Mouse (Mus musculus) liver, embryonic 16.5 days (tissue): ENCODE measurements at regions not wholly inside any gene's neighbourhood (a gene's known extent, or its start where the extent isn't known, plus 50 kb on each side); places are given as distances from the start of the nearest gene placed in this dataset.

Experiments
- ATAC-seq: fragments of 200-750 bp; cut with Nextera tagmentation; 2 replicates; pipeline ENCODE4 v1.8.0; 2017; ENCODE audit warnings: low read depth, mild to moderate bottlenecking, moderate number of reproducible peaks, moderate library complexity
- H3K27ac ChIP-seq: fragments of 300-500 bp; sonication (generic); 2 replicates; pipeline ENCODE4 v1.5.1; 2014; ENCODE audit warnings: mild to moderate bottlenecking, low read length
- H3K27me3 ChIP-seq: fragments of 300-500 bp; sonication (generic); 2 replicates; pipeline ENCODE4 v1.6.1; 2014; ENCODE audit warnings: low read depth, low read length, mixed read lengths; ENCODE audit not compliant: control insufficient read depth, insufficient read depth
- H3K36me3 ChIP-seq: fragments of 300-500 bp; sonication (generic); 2 replicates; pipeline ENCODE4 v1.6.1; 2014; ENCODE audit warnings: mild to moderate bottlenecking; ENCODE audit not compliant: control insufficient read depth, insufficient read depth
- H3K4me1 ChIP-seq: fragments of 300-500 bp; sonication (generic); 2 replicates; pipeline ENCODE4 v1.6.1; 2014; ENCODE audit warnings: low read depth, low read length, mixed read lengths; ENCODE audit not compliant: control insufficient read depth
- H3K4me2 ChIP-seq: fragments of 300-500 bp; sonication (generic); 2 replicates; pipeline ENCODE4 v1.6.1; 2014; ENCODE audit warnings: low read depth, low read length, mixed read lengths
- H3K4me3 ChIP-seq: fragments of 300-500 bp; sonication (generic); 2 replicates; pipeline ENCODE4 v1.5.1; 2014; ENCODE audit warnings: low read depth, mild to moderate bottlenecking, low read length
- H3K9ac ChIP-seq: fragments of 300-500 bp; sonication (generic); 2 replicates; pipeline ENCODE4 v1.6.1; 2014; ENCODE audit warnings: low read depth, low read length
- H3K9me3 ChIP-seq: fragments of 300-500 bp; sonication (generic); replicated peaks from 2 replicates; pipeline ENCODE4 v1.6.1; 2016; ENCODE audit warnings: low read length; ENCODE audit not compliant: control insufficient read depth
- WGBS: fragments of 180-500 bp; shearing (Covaris S2); extraction: QIAGEN DNeasy Blood & Tissue Kit; methylation state at CpG from one replicate; pipeline ENCODE4 v1.1.7; 2014; ENCODE audit not compliant: insufficient replicate concordance; 5-methylcytosine and 5-hydroxymethylcytosine counted together

DNA sequence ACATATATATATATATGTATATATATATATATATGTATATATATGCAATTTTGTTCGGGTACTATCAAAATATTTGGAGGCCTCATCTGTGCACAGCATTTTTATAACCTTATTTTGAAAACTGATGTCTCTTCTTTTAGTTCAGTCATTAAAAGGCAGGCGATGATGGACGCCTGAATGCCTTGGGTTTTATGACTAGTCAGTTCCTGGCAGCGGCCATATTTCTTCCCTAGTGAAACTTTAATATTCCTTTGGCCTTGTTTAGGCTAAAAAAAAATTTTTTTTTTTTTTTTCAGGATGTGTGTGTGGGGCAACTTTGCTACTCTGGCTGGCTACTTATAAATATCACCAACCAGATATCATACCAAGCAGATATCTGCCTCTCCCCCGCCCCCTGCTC, 78.0 kb upstream of the Arid5b start:
- no peaks in the 10 kb centered on the region for H3K27me3 ChIP-seq
- no peak for ATAC-seq
- no peak overlapping the region for H3K27ac ChIP-seq
- H3K4me3 ChIP-seq = no peak overlapping the region
- no peaks in the 10 kb centered on the region for H3K36me3 ChIP-seq
- H3K4me1 ChIP-seq = no peaks in the 10 kb centered on the region
- no peak overlapping the region for H3K4me2 ChIP-seq
- 64% methylated on average over 5 of the region's 5 CpGs for WGBS
- H3K9ac ChIP-seq = no peak overlapping the region
- H3K9me3 ChIP-seq = no peaks in the 10 kb centered on the region

DNA sequence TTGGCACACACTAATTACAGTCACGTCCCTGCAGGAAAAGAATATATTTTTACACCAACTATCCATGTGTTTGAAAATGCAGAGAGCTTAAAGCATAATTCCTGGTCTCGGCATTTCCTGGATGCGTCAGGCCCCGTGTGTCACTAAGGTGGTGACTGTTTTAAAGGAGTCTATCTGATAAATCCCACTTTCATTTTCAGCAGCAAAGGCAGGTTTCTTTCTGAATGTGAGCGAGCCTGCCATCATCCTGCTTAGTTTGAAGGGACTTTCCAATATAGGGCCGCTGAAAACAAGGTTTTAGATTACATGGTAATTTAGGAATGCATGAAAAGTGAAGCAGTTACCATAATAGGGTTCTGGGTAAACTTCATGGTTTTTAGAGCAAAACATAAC, 77.5 kb upstream of the Arid5b start:
- no peaks in the 10 kb centered on the region for H3K27me3 ChIP-seq
- ATAC-seq = no peak
- H3K4me2 ChIP-seq = no peak overlapping the region
- WGBS = 49% methylated on average over 6 of the region's 6 CpGs
- no peaks in the 10 kb centered on the region for H3K4me1 ChIP-seq
- no peaks in the 10 kb centered on the region for H3K9me3 ChIP-seq
- no peak overlapping the region for H3K27ac ChIP-seq
- H3K4me3 ChIP-seq = no peak overlapping the region
- H3K36me3 ChIP-seq = no peaks in the 10 kb centered on the region
- H3K9ac ChIP-seq = no peak overlapping the region

DNA sequence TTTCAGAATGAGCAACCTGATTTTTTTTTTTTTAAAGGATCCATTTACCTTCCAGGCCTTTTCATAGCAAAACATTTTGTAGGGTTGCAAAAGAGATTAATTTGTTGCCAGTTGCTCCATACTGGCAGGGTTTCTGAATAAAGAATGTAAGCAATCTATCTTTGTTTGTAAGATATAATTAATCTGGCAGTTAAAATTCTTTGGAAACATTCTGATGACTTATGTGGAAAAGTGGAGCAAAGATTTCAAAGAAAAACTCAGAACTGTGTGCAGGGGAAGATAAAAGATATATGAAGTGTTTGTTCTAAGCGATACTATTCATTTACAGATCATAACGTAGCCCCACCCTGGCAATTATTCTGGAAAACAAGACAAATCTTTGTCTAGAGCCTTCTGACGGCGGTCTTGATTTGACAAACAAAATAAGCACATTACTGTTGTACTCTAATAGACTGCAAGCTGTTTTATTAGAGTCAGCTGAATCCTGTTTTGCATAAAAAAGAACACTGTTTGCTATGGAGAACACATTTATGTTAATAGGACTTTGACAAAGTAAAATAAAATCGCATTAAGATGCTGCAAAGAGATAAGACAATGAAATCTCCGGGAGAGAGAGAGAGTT, 77.0 kb upstream of the Arid5b start:
- no peak for ATAC-seq
- H3K9me3 ChIP-seq = no peaks in the 10 kb centered on the region
- H3K27me3 ChIP-seq = no peaks in the 10 kb centered on the region
- no peaks in the 10 kb centered on the region for H3K4me1 ChIP-seq
- no peaks in the 10 kb centered on the region for H3K36me3 ChIP-seq
- no peak overlapping the region for H3K4me2 ChIP-seq
- no peak overlapping the region for H3K4me3 ChIP-seq
- 56% methylated on average over 6 of the region's 6 CpGs for WGBS
- H3K27ac ChIP-seq = no peak overlapping the region
- no peak overlapping the region for H3K9ac ChIP-seq

DNA sequence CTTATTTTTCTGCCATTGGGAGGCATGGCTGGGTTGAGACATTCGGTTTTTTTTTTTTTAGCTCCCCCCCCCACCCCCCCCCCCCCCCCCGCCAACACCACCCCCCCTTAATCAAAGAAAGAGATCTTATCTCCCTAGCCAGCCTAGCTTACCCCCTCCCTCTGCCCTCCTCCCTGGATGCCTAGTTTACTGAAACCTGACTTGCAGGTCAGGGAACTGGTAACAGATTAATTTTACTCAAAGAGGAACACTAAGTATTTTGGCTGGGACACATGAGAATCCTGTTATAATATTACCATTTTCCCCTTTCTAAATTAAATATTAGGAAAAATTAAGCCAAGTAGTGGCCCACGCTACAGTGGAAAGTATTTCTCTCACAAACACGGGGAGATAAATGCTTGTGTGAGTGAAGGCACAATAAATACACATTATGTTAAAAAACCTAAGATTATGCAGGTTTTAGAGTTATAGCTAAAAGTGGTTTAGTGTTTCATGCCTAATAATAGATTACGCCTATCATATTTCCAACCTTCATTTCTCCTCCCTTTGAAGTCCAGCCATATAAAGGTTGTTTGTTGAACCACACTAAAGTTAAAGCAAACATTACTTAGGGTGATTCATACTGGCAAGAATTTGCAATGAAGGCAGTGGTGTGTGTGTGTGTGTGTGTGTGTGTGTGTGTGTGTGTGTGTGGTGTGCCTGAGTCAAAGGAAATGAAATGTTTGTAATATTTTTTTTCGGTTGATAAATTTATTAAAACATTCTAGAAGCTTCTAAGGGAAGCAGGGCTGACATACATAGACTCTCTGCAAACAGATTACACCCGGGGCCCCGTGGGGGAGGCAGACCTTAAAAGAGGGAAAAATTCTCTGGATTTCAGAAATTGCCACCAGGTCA, 76.0 kb upstream of the Arid5b start:
- Histone ChIP-seq H3K4me3 (no peak overlapping the region), H3K4me2 (no peak overlapping the region), H3K9me3 (no peaks in the 10 kb centered on the region), H3K9ac (no peak overlapping the region), H3K27ac (peak overlapping the region; percentile 10; the same call in 1 of the 2 replicates), H3K4me1 (no peaks in the 10 kb centered on the region), H3K27me3 (no peaks in the 10 kb centered on the region), H3K36me3 (no peaks in the 10 kb centered on the region)
- WGBS = 38% methylated on average over 7 of the region's 8 CpGs
- 0 out of 2 replicates have a peak, but pooled peaks have one; percentile 38 for ATAC-seq

DNA sequence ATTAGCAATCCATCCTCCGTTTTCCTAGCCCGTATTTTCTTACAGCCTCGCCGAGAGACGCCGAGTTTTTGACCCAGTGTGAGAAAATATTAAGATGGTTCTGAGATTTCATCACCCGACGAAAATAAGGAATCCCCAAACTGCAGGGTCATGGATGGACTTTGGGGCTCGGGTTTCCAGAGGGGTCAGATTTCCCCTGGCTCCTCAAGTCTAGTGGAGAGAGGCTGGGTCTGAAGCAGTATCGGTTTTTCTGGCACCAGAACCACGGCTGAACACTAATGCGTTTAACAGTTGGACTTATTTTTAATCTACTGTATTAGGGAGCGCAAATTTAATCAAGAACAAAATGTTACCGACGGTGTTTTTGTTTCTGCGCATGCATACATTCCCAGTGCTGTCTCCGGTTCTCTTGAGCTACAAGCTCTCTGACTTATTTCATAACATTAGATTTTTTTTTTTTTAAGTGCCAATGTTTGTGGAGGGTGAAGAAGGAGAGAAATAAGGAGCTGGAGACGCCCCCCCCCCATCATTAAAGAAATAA, 75.2 kb upstream of the Arid5b start:
- H3K27ac ChIP-seq = no peak overlapping the region
- H3K4me1 ChIP-seq = no peaks in the 10 kb centered on the region
- H3K9me3 ChIP-seq = no peaks in the 10 kb centered on the region
- no peaks in the 10 kb centered on the region for H3K36me3 ChIP-seq
- H3K27me3 ChIP-seq = no peaks in the 10 kb centered on the region
- whole genome bisulfite sequencing = 74% methylated on average over 18 of the region's 18 CpGs
- no peak overlapping the region for H3K4me3 ChIP-seq
- no peak overlapping the region for H3K9ac ChIP-seq
- no peak overlapping the region for H3K4me2 ChIP-seq
- ATAC-seq = no peak

DNA sequence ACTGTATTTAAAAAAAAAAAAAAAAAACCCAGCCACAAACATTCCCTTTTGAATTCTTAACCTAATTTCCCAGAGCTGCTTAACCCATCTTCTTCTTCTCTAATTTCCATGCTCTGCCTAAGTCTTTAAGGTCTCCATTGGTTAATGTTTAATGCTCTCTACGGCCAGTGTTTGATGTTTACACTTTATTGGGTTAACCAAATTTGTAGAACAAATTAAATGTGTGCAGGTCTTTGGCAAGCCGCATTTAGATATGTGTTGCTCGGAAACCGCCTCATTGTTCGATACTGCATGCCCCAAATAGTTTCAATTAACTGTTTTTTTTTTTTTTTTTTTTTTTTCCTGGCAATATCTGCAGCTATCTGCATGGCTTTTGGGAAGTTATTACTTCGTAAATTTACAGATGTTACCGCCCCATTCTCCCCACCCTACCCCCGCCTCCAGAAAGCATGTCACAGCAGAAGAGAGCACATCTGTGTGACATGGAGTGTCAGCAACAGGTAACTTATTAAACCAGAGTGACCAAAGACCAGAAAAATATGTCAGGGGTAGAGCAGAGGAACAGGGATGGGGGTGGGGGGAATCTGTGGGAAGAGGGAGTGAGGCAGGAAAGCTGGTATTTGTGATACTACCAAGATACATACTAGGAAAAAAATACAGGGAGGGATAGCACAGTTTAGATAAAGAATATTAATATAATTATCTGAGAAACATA, 73.5 kb upstream of the Arid5b start:
- H3K27ac ChIP-seq = no peak overlapping the region
- no peaks in the 10 kb centered on the region for H3K36me3 ChIP-seq
- peak; percentile 91 for ATAC-seq
- H3K9ac ChIP-seq = no peak overlapping the region
- no peak overlapping the region for H3K4me3 ChIP-seq
- 61% methylated on average over 8 of the region's 8 CpGs for whole genome bisulfite sequencing
- H3K9me3 ChIP-seq = no peaks in the 10 kb centered on the region
- H3K4me1 ChIP-seq = no peaks in the 10 kb centered on the region
- H3K27me3 ChIP-seq = no peaks in the 10 kb centered on the region
- H3K4me2 ChIP-seq = no peak overlapping the region

DNA sequence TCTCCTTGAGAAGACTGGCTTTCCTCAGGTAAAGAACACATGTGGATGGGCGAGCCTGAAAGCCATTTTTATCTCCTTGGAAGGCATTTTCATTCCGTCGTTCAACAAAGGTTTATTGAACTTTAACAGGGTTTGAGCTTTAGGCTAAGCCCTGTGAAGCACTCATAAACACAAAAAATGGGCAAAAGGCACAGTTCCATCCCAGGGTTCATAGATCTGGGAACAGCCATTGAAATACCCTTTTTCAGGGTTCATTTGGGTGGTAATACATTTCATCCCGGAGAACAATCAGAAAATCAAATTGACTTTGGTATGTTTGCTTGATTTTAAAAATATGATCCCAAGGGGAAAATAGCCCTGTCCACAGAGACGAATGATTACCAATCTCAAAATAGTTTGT, 72.9 kb upstream of the Arid5b start:
- WGBS = 60% methylated on average over 5 of the region's 5 CpGs
- Histone ChIP-seq H3K27ac (0 out of 2 replicates have a peak overlapping the region, but pooled peaks have one; percentile 5), H3K27me3 (no peaks in the 10 kb centered on the region)

DNA sequence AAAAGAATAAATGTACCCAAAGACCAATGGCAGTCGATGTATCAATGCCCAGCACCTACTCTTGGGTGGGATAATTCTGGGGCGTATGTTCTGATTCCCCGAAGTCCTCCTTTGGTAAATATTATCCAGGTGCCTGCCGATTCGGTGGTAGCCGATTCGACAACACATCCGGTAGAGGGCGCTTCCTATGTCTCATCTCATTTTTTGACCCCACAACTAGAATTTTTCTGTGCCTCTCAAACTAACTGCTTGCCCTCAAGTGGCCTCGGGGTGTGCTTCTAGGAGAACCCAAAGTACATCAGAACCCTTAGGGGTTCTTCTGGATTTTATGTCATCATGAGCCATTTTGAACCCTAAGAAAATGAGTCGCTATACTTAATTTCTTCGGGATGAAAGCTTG, 72.3 kb upstream of the Arid5b start:
- no peak for ATAC-seq
- no peak overlapping the region for H3K27ac ChIP-seq
- no peaks in the 10 kb centered on the region for H3K4me1 ChIP-seq
- no peak overlapping the region for H3K4me2 ChIP-seq
- no peaks in the 10 kb centered on the region for H3K9me3 ChIP-seq
- H3K4me3 ChIP-seq = no peak overlapping the region
- no peak overlapping the region for H3K9ac ChIP-seq
- H3K27me3 ChIP-seq = no peaks in the 10 kb centered on the region
- H3K36me3 ChIP-seq = no peaks in the 10 kb centered on the region
- 82% methylated on average over 12 of the region's 12 CpGs for whole genome bisulfite sequencing

More for the DNA sequence above, 72.9 kb upstream of the Arid5b start:
- Histone ChIP-seq H3K4me3 (no peak overlapping the region), H3K9ac (no peak overlapping the region), H3K9me3 (no peaks in the 10 kb centered on the region), H3K4me1 (no peaks in the 10 kb centered on the region), H3K4me2 (no peak overlapping the region), H3K36me3 (no peaks in the 10 kb centered on the region)
- no peak for ATAC-seq
